ENCODE assay signal across 8 mouse cellular contexts in genomic region chr15:80704267-80704666, GRCm38 (mm10). TPM values are rescaled to one million over a fixed set of nuclear protein-coding genes. Genes with fewer than 3 reads are reported as not detected.
DNase-seq lines count a peak whose midpoint lies in the region; ATAC-seq lines count a peak whose summit lies in the region.

No protein-coding gene starts in this region.

- intact Hi-C loops in heart, postnatal 10 days (cut with DNase I), result loop anchor here (1.0 to 5.0 kb wide), 2 partner anchors 438 to 617 kb away; no protein-coding TSS in a partner anchor

- peaks cover 18% of the 10 kb centered on the region for H3K4me1 ChIP-seq in forebrain, embryonic 13.5 days
- peaks cover 30% of the 10 kb centered on the region for H3K4me1 ChIP-seq in lung, embryonic 15.5 days

- H3K9ac ChIP-seq in forebrain, embryonic 13.5 days, result no peak overlapping the region
- H3K9ac ChIP-seq in lung, embryonic 15.5 days, result no peak overlapping the region

- ATAC-seq in forebrain, embryonic 13.5 days, result peak; percentile 84
- ATAC-seq in lung, embryonic 15.5 days (ENCODE audit: borderline replicate concordance, extremely low read depth, low FRiP score, low TSS enrichment), result peak; percentile 33

- no peak overlapping the region for H3K27ac ChIP-seq in forebrain, embryonic 13.5 days
- H3K27ac ChIP-seq in lung, embryonic 15.5 days, result no peak overlapping the region

- peak overlapping the region; percentile 12; the same call in 1 of the 2 replicates for H3K4me2 ChIP-seq in forebrain, embryonic 13.5 days
- no peak overlapping the region for H3K4me2 ChIP-seq in lung, embryonic 15.5 days

- H3K36me3 ChIP-seq in forebrain, embryonic 13.5 days (ENCODE audit: poor library complexity, severe bottlenecking), result no peaks in the 10 kb centered on the region
- no peaks in the 10 kb centered on the region for H3K36me3 ChIP-seq in lung, embryonic 15.5 days

- H3K4me3 ChIP-seq in forebrain, embryonic 13.5 days, result no peak overlapping the region
- no peak overlapping the region for H3K4me3 ChIP-seq in lung, embryonic 15.5 days

- DNase-seq in ES-CJ7 (ENCODE audit: low read depth, low spot score), result peak; percentile 92
- DNase-seq in c-Kit-positive CD71-positive TER-119-negative erythroid progenitor cells, embryonic 14.5 days (ENCODE audit: low read depth), result peak; percentile 62
- DNase-seq in heart, postnatal 10 days, result peak; percentile 86 to 87
- peak; percentile 86 to 90 for DNase-seq in kidney, postnatal 4 days
- DNase-seq in ovary, postnatal 14 days (ENCODE audit: low spot score), result peak; percentile 65
- peak; percentile 77 to 84 for DNase-seq in thymus, postnatal 10 days (ENCODE audit: low spot score in 2 of 2)

- no peaks in the 10 kb centered on the region for H3K9me3 ChIP-seq in forebrain, embryonic 13.5 days (replicated peaks)
- H3K9me3 ChIP-seq in lung, embryonic 15.5 days, result no peaks in the 10 kb centered on the region

- WGBS in forebrain, embryonic 13.5 days, result 4% methylated on average over 7 of the region's 7 CpGs
- 7% methylated on average over 7 of the region's 7 CpGs for WGBS in lung, embryonic 15.5 days

- 0 out of 2 replicates have a peak, but pooled peaks cover 2% of the 10 kb centered on the region for H3K27me3 ChIP-seq in forebrain, embryonic 13.5 days
- no peaks in the 10 kb centered on the region for H3K27me3 ChIP-seq in lung, embryonic 15.5 days

RNA-seq across cellular contexts. Expression of gene Tnrc6b, which starts 6.8 kb away (rescaled TPM):
- 37.2 and 41.0 TPM in 2 replicates for polyA plus RNA-seq in forebrain, embryonic 13.5 days (2015; fragmentation: Nextera tagmentation; extraction: Ambion mirVana)
- total RNA-seq in heart, postnatal 10 days (2021), result 10 to 100 TPM; 56.1 to 56.4 TPM
- 24.6 and 27.2 TPM in 2 replicates for polyA plus RNA-seq in lung, embryonic 15.5 days (2015; fragmentation: Nextera tagmentation; extraction: Ambion mirVana)

RNA-seq across cellular contexts. Expression of gene Fam83f, which starts 32.6 kb away (rescaled TPM):
- 0.09 TPM in 1 of 2 replicates, not detected in the other for polyA plus RNA-seq in forebrain, embryonic 13.5 days (2015; fragmentation: Nextera tagmentation; extraction: Ambion mirVana)
- under 1 TPM; 0.19 to 0.22 TPM for total RNA-seq in heart, postnatal 10 days (2021)
- polyA plus RNA-seq in lung, embryonic 15.5 days (2015; fragmentation: Nextera tagmentation; extraction: Ambion mirVana), result 1.1 and 1.5 TPM in 2 replicates
